Mouse (Mus musculus) lung, adult 2 months (tissue): ENCODE results near the gene Sec14l5. TPM values are rescaled to one million over a fixed set of nuclear protein-coding genes. Genes with fewer than 3 reads are reported as not detected.

ENCODE experiments used
- DNase-seq: peaks from one replicate; pipeline ENCODE4 v3.0.0; 2022
- H3K4me1 ChIP-seq: fragments of 200-500 bp; 2 replicates; pipeline ENCODE4 v1.6.1; 2011; ENCODE audit warnings: low read length; ENCODE audit not compliant: control insufficient read depth, insufficient read depth
- H3K4me3 ChIP-seq: fragments of 200-500 bp; replicated peaks from 2 replicates; pipeline ENCODE3; 2011; ENCODE audit warnings: low read depth, mild to moderate bottlenecking, control low read depth, low read length; ENCODE audit errors: extremely low read depth
- CTCF ChIP-seq: fragments of 200-500 bp; IDR thresholded peaks from 2 replicates; pipeline ENCODE4 v1.5.1; 2011; ENCODE audit warnings: mild to moderate bottlenecking, low read length, control low read depth; ENCODE audit not compliant: insufficient read depth
- POLR2A ChIP-seq: fragments of 200-500 bp; IDR thresholded peaks from 2 replicates; pipeline ENCODE4 v1.6.1; 2011; ENCODE audit warnings: low read depth, mild to moderate bottlenecking, control low read depth, low read length, borderline replicate concordance; ENCODE audit errors: extremely low read depth
- WGBS: fragments of 180-500 bp; shearing (Covaris S2); methylation state at CpG from one replicate; pipeline ENCODE4 v1.1.7; 2018; 5-methylcytosine and 5-hydroxymethylcytosine counted together
- polyA plus RNA-seq: library from polyadenylated mRNA; depleted of rRNA; stranded (reverse); fragments of >200 nt; gene quantifications from 2 replicates; pipeline ENCODE4 v1.2.3, GENCODE M21; 2012; rRNA removed

The Sec14l5 gene
- 1.3 and 2.9 TPM in 2 replicates for polyA plus RNA-seq

DNA sequence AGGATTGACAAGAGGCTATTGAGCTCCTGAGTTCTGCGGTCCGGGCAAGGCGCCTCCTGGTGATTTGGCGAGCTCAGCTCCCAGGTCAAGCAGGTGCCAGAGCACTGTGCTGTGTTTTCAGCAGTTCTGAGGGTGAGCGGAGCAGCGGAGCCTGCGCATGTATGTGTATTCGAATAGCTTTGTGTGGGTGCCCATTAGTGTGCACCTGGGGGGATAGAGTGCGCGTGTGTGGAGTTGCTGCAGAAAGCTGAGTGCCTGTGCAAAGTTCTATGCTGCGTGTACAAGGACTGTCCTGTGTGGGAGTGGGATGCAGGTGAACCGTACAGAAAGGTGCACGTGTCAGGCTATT lies at the start of gene Sec14l5:
Sec14l5 (plus strand) TSS at position 73 of the 349 bp plus-strand sequence.
- TF ChIP-seq POLR2A = no peak
- TF ChIP-seq CTCF = no peak
- 16% methylated on average over 13 of the region's 13 CpGs for WGBS
- H3K4me1 ChIP-seq = no peaks in the 10 kb centered on the region

DNA sequence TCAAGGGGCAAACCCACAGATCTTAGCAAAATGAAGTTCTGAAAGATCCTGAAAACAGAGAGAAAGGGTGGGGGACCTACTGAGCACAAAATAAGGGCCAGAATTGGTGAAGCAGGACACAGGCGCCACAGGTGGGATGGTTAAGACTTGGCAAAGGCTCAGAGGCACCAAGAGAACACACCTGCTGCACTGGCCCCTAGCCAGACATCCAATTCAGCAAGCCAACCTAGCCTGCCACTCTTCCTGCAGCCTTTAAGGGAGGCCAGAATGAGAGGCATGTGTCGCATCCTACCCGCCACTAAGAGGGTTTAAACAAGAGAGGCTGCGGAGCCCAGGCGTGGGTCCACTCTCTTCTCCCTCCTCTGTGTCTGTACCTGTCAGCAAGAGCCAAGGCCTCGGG lies 45.9 kb upstream of the Sec14l5 start:
- no peaks in the 10 kb centered on the region for H3K4me1 ChIP-seq
- no peak for DNase-seq
- no peak overlapping the region for H3K4me3 ChIP-seq
- WGBS = 78% methylated on average over 6 of the region's 6 CpGs
- no peak for TF ChIP-seq POLR2A
- TF ChIP-seq CTCF = no peak

More for the DNA sequence above, at the start of gene Sec14l5:
- DNase-seq = no peak
- H3K4me3 ChIP-seq = peak within 1 kb of the TSS; percentile 17

DNA sequence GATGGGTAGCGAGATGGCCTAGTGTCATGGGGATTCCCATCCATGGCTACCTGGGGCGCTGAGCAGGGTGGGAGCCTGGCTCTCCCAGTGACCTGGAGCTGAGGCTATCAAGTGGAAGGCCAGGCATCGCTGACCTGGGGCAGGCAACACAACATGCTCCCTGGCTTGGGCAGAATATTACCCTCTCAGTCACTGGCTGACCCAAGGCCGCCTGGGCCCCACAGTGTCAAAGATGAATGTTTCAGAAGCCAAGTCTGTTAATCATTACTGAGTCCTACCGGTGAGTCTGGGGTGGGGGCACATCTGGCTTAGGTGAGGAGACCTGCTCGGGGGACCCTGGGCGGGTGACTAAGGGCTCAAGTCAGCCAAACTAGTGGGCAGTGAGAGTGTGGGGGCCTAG lies 37.0 kb upstream of the Sec14l5 start:
- no peak for TF ChIP-seq POLR2A
- TF ChIP-seq CTCF = no peak
- DNase-seq = no peak
- Histone ChIP-seq H3K4me3 (no peak overlapping the region), H3K4me1 (no peaks in the 10 kb centered on the region)
- 80% methylated on average over 7 of the region's 7 CpGs for WGBS

DNA sequence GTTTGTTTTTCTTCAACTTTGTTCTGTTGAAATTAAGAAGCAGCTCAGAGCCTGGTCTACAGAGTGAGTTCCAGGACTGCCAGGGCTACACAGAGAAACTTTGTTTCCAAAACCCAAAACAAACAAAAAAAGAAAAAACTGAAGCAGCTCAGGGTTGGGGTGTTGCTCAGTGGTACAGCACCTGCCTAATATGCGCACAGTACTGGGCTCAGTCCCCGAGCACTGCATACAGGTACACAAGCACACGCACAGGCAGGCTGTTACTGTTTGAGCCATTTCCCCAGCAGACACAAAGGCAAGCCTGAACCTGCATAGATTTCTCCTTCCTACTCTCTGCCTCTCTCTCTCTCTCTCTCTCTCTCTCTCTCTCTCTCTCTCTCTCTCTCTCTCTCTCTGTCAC lies 35.9 kb upstream of the Sec14l5 start:
- TF ChIP-seq POLR2A = no peak
- no peak for TF ChIP-seq CTCF
- 86% methylated on average over 3 of the region's 3 CpGs for WGBS
- Histone ChIP-seq H3K4me3 (no peak overlapping the region), H3K4me1 (no peaks in the 10 kb centered on the region)
- no peak for DNase-seq

DNA sequence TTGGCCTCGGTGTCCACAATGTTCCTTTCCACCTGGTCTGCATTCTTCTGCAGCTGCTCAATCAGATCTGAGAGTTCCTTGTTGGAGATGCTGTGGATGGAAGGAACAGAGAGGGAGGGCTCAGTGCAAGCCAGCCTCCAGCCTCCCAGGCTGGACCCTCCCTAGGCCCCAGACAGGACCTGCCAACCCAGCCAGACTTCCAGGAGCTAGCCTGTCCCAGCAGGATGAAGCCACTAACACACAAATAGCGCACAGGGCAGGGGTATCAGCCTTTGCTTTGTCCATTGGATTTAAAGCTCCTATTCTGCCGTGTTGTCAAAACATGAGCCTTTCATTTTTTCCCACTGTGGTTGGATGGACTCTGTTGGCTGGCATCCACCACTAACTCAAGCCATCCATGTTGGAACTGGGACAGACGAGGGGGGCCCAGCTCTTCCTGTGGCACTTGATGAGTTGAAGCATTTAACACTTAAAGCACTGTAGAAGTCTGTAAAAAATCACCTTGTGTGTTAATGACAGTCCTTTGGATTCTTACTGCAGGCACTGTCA lies 33.8 kb upstream of the Sec14l5 start:
- 41% methylated on average over 4 of the region's 4 CpGs for WGBS
- no peak for DNase-seq
- Histone ChIP-seq H3K4me1 (no peaks in the 10 kb centered on the region), H3K4me3 (no peak overlapping the region)
- TF ChIP-seq CTCF (no peak), POLR2A (no peak)

DNA sequence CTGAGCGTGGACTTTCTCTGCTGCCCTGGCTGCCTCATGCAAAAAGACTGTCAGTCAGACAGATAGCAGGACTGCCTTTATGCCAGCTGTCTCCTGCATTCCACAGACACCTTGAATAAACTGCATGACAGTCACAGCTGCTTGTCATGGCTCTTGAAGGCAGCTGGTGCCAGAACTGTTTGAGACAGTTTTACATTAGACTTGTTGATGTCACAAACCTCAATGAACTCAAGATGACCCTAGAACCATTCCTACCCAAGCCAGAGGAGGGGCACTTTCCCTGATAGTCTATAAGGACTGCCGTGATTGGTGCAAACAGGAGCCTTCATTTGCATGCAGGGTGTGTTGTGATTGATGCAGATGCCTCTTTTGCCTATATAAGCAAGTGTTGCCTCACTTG lies 33.3 kb upstream of the Sec14l5 start:
- WGBS = 62% methylated on average over 2 of the region's 2 CpGs
- TF ChIP-seq CTCF (no peak), POLR2A (no peak)
- no peak overlapping the region for H3K4me3 ChIP-seq
- no peaks in the 10 kb centered on the region for H3K4me1 ChIP-seq
- DNase-seq = no peak

DNA sequence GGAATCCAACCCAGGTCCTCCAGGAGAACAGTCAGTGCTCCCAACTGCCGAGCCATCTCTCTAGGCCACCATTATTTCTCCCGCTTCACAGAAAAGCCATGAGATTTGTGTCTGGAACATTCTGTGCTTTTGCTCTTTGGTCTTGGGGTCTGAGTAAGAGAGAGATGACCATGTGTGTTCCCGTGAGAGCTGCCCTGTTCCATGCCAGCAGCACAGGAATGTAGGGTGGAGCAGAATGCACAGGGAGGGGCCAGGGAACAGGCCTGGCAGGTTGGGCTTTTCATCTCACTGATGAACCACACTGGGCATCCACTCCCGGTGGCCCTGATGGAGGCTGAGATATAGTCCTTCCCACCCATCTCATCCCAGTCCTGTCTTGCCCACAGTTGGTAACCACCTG lies 27.5 kb upstream of the Sec14l5 start:
- Histone ChIP-seq H3K4me3 (no peak overlapping the region), H3K4me1 (no peaks in the 10 kb centered on the region)
- 63% methylated on average over 4 of the region's 4 CpGs for WGBS
- no peak for TF ChIP-seq POLR2A
- no peak for TF ChIP-seq CTCF
- no peak for DNase-seq

DNA sequence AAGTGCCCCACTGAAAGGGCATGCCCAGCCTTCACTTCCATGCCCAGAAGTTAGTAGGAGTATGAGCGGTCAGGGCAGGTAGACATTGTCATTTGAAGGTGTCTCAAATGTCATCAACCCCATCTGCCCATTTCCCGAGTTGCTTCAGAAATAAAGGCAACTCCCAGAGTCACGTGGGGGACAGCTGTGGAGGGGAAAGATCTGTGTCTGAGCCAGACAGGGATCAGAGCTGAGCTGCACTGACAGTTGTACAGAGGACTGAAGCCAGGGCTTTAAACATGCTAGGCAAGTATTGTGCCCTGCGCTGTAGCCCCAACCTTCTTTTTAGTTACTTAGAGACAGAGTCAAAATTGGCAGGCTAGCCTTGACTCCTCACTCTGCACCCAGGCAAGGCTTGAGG lies 27.1 kb upstream of the Sec14l5 start:
- no peak overlapping the region for H3K4me3 ChIP-seq
- 60% methylated on average over 4 of the region's 4 CpGs for WGBS
- no peak for TF ChIP-seq POLR2A
- no peak for TF ChIP-seq CTCF

DNA sequence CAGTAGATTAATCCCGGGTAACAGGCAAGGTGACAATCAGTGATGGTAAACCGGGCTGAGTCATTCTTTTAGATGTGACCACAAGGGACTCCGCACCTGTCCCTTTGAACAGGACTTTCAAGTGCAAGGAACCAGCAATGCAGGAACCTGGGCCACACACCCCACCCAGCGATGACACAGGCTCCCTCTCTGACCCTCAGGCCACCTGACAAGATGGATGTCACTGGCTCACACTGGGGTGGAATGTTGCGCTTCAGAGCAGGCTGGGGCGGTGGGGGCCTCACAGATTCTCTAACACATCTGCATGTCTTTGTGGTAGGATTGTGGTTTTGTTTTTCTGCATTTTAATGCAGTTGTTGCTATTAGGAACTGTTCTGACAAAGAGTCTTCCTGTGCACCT lies 23.4 kb upstream of the Sec14l5 start:
- 52% methylated on average over 6 of the region's 6 CpGs for WGBS
- no peak for DNase-seq
- TF ChIP-seq POLR2A (no peak), CTCF (no peak)
- H3K4me1 ChIP-seq = no peaks in the 10 kb centered on the region
- no peak overlapping the region for H3K4me3 ChIP-seq

More for the DNA sequence above, 27.1 kb upstream of the Sec14l5 start:
- no peaks in the 10 kb centered on the region for H3K4me1 ChIP-seq
- DNase-seq = no peak

DNA sequence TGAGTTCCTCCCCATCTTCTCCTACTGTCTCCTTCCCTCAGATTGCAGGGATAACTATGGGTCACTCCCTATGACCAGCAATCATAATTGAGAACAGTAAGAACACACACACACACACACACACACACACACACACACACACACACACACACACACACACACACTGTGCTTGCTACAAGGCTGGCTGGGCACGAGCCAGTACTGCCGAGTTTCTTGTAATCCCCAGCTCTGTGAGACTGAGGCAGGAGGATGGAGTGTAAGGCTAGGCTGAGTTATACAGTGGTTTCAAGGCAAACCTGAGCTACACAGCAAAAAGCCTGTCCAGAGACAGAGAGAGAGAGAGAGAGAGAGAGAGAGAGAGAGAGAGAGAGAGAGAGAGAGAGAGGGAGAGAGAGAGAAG lies 16.7 kb upstream of the Sec14l5 start:
- 27% methylated on average over 2 of the region's 2 CpGs for WGBS
- H3K4me3 ChIP-seq = no peak overlapping the region
- H3K4me1 ChIP-seq = peaks cover 3% of the 10 kb centered on the region; the same call in 1 of the 2 replicates
- TF ChIP-seq CTCF (no peak), POLR2A (no peak)
- DNase-seq = no peak
